Mouse (Mus musculus) bone marrow macrophage, adult 2 months (primary cell): ENCODE results near the gene Moxd1.

Experiments
- CTCF ChIP-seq: IDR thresholded peaks from 2 replicates; pipeline ENCODE4 v1.5.1; 2012; ENCODE audit warnings: low read depth, mild to moderate bottlenecking, low read length, moderate library complexity
- POLR2A ChIP-seq: IDR thresholded peaks from 2 replicates; pipeline ENCODE4 v1.6.1; 2012; ENCODE audit warnings: mild to moderate bottlenecking, low read depth, low read length, borderline replicate concordance

DNA sequence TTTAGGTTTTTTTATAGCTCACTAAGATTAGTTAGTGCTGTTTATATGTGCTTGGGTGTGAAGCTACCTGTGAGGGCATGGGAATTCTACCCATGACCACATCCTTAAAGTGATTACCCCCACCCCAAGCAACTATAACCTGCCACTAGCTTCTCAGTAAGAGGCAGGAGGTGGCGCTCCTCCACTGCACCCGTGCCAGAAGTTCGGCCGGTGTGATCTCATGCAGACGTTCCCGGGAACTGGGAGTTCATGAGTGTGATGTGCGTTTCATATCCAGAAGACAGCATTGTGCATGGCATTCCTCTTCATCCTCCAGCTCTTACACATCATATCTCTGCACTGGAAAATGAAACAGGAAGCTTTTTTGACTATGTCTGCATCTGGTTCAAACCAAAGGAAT, 32.9 kb upstream of the Moxd1 start:
- no peak for TF ChIP-seq POLR2A
- no peak for TF ChIP-seq CTCF
